27 mouse cellular contexts compared by ENCODE assay signal in genomic region chr19:40532525-40532924, GRCm38 (mm10). TPM values are rescaled to one million over a fixed set of nuclear protein-coding genes. Genes with fewer than 3 reads are reported as not detected.
DNase-seq lines count a peak whose midpoint lies in the region; ATAC-seq and TF ChIP-seq lines count a peak whose summit lies in the region.
"Had no signal": no experiment of that assay in that cellular context is flagged by ENCODE, and none has a peak within 500 bp of the region (broad histone marks: within the 10 kb centered on the region; RNA-seq: fewer than 3 reads in every experiment).

No protein-coding gene starts in this region.

- no peak overlapping the region for H3K9ac ChIP-seq in heart, adult 2 months (ENCODE audit: low read depth, low read length)
- no peak overlapping the region for H3K9ac ChIP-seq in heart, embryonic 11.5 days (ENCODE audit: low read depth, low read length)
- no peak overlapping the region for H3K9ac ChIP-seq in lung, postnatal 0 days (replicated peaks; ENCODE audit: low read depth)
- H3K9ac ChIP-seq: forebrain, embryonic 13.5 days; hindbrain, embryonic 14.5 days had no signal

- H3K9me3 ChIP-seq in heart, embryonic 11.5 days (replicated peaks; ENCODE audit: control insufficient read depth, low read length): no peaks in the 10 kb centered on the region
- no peaks in the 10 kb centered on the region for H3K9me3 ChIP-seq in lung, postnatal 0 days (ENCODE audit: low read length)
- H3K9me3 ChIP-seq: forebrain, embryonic 10.5 days; forebrain, embryonic 13.5 days; G1E had no signal

- peak in 1 of 2 experiments; percentile 27 for DNase-seq in heart, adult 2 months
- DNase-seq in heart, postnatal 4 days: no peak
- DNase-seq in heart, postnatal 14 days: no peak
- peak; percentile 17 for DNase-seq in lung, postnatal 0 days (ENCODE audit: low spot score)
- no peak for DNase-seq in lung, postnatal 36 days
- DNase-seq in heart, postnatal 10 days: peak; percentile 17
- no peak for DNase-seq in spleen, postnatal 14 days (ENCODE audit: low spot score in 2 of 2)
- DNase-seq: adrenal gland, adult 2 months; adrenal gland, postnatal 14 days; B cell, adult 2 months; cerebellum, adult 11 months; cerebellum, adult 2 months; cerebellum, adult 9-11 months; cerebellum, postnatal 25 days; gastrocnemius, adult 2 months; gastrocnemius, postnatal 14 days; kidney, adult 18-20 months had no signal

- intact Hi-C loops in heart, adult 2 months (cut with DNase I): no loop called here
- intact Hi-C loops in heart, postnatal 14 days (cut with DNase I): no loop called here
- intact Hi-C loops in heart, postnatal 10 days (cut with DNase I): no loop called here

- H3K4me1 ChIP-seq in heart, adult 2 months (ENCODE audit: control insufficient read depth, insufficient read depth, low read length): peaks cover 5% of the 10 kb centered on the region
- H3K4me1 ChIP-seq in heart, embryonic 11.5 days (ENCODE audit: control insufficient read depth, insufficient read depth, low read length): peaks cover 8% of the 10 kb centered on the region; the same call in 1 of the 2 replicates
- H3K4me1 ChIP-seq in lung, postnatal 0 days (ENCODE audit: insufficient read depth, low read depth, low read length): no peaks in the 10 kb centered on the region
- H3K4me1 ChIP-seq: forebrain, embryonic 10.5 days; forebrain, embryonic 13.5 days had no signal

- H3K4me2 ChIP-seq in heart, embryonic 11.5 days: no peak overlapping the region
- H3K4me2 ChIP-seq in lung, postnatal 0 days (replicated peaks; ENCODE audit: low read depth, low read length): no peak overlapping the region
- H3K4me2 ChIP-seq: forebrain, embryonic 13.5 days; hindbrain, embryonic 14.5 days had no signal

- no peak for ATAC-seq in heart, embryonic 11.5 days (replicated peaks; ENCODE audit: insufficient number of reproducible peaks, low FRiP score, low TSS enrichment)
- no peak for ATAC-seq in lung, postnatal 0 days
- ATAC-seq: forebrain, embryonic 13.5 days; forebrain, embryonic 16.5 days; hindbrain, postnatal 0 days; inflammation-experienced regulatory T-cells, adult 6 months; intestine, embryonic 16.5 days had no signal

- no peak for TF ChIP-seq CTCF in heart, adult 2 months (IDR thresholded peaks at IDR 0.05)
- no peak for TF ChIP-seq CTCF in lung, postnatal 0 days (IDR thresholded peaks at IDR 0.05)

- 43% methylated on average over 5 of the region's 5 CpGs for WGBS in heart, adult 2 months
- WGBS in heart, embryonic 11.5 days (ENCODE audit: insufficient replicate concordance): 70% methylated on average over 5 of the region's 5 CpGs
- 57% methylated on average over 5 of the region's 5 CpGs for WGBS in lung, postnatal 0 days

- peak; percentile 62; the same call in 1 of the 2 replicates for TF ChIP-seq EP300 in heart, adult 2 months (IDR thresholded peaks at IDR 0.05; ENCODE audit: insufficient read depth, low read depth, low read length)
- peak; percentile 23; the same call in 1 of the 2 replicates for TF ChIP-seq EP300 in lung, postnatal 0 days (IDR thresholded peaks at IDR 0.05)

- no peak for TF ChIP-seq POLR2A in heart, adult 2 months (IDR thresholded peaks at IDR 0.05; ENCODE audit: insufficient read depth, low read depth, low read length)

- H3K36me3 ChIP-seq in heart, adult 2 months (ENCODE audit: control insufficient read depth, insufficient read depth, low read length): no peaks in the 10 kb centered on the region
- H3K36me3 ChIP-seq in heart, embryonic 11.5 days (ENCODE audit: control insufficient read depth, insufficient read depth, low read length): no peaks in the 10 kb centered on the region
- H3K36me3 ChIP-seq in lung, postnatal 0 days (ENCODE audit: insufficient read depth, low read length): no peaks in the 10 kb centered on the region
- H3K36me3 ChIP-seq: forebrain, embryonic 10.5 days; G1E had no signal

- no peaks in the 10 kb centered on the region for H3K27me3 ChIP-seq in heart, adult 2 months (ENCODE audit: control insufficient read depth, insufficient read depth, low read length)
- no peaks in the 10 kb centered on the region for H3K27me3 ChIP-seq in heart, embryonic 11.5 days (ENCODE audit: control insufficient read depth, insufficient read depth, low read length)
- H3K27me3 ChIP-seq in lung, postnatal 0 days (replicated peaks; ENCODE audit: insufficient read depth, low read length): no peaks in the 10 kb centered on the region
- H3K27me3 ChIP-seq: CH12.LX; forebrain, embryonic 13.5 days had no signal

- H3K27ac ChIP-seq in heart, adult 2 months: peak overlapping the region; percentile 15; the same call in 1 of the 2 replicates
- H3K27ac ChIP-seq in heart, embryonic 11.5 days (ENCODE audit: low read depth, low read length): peak overlapping the region; percentile 35; the same call in 1 of the 2 replicates
- no peak overlapping the region for H3K27ac ChIP-seq in lung, postnatal 0 days (ENCODE audit: low read length)
- H3K27ac ChIP-seq: forebrain, embryonic 10.5 days; forebrain, embryonic 13.5 days; gastrocnemius, adult 2 months; hindbrain, embryonic 14.5 days; hindbrain, postnatal 0 days had no signal

- no peaks in the 10 kb centered on the region for H3K79me2 ChIP-seq in heart, adult 2 months (replicated peaks; ENCODE audit: control insufficient read depth, insufficient read depth, low read length)

- H3K4me3 ChIP-seq in heart, adult 2 months: no peak overlapping the region
- H3K4me3 ChIP-seq in heart, embryonic 11.5 days (ENCODE audit: low read depth, low read length): no peak overlapping the region
- no peak overlapping the region for H3K4me3 ChIP-seq in lung, postnatal 0 days (ENCODE audit: low read depth, low read length)
- H3K4me3 ChIP-seq: forebrain, embryonic 10.5 days; forebrain, embryonic 13.5 days; gastrocnemius, adult 2 months had no signal

RNA-seq across cellular contexts. Expression of gene Sorbs1, which starts 18.9 kb away (rescaled TPM):
- total RNA-seq in heart, adult 2 months (2021): 100 to 1,000 TPM; 638 to 971 TPM
- 185 and 253 TPM in 2 replicates for polyA plus RNA-seq in heart, adult 2 months (2012; rRNA removed)
- total RNA-seq in heart, postnatal 4 days (2021): 100 to 1,000 TPM; 234 to 256 TPM
- 90.6 and 93.6 TPM in 2 replicates for polyA plus RNA-seq in heart, embryonic 11.5 days (2014; fragmentation: Nextera tagmentation; extraction: Ambion mirVana)
- total RNA-seq in heart, postnatal 14 days (2021): 100 to 1,000 TPM; 523 to 539 TPM
- 36.4 and 38.7 TPM in 2 replicates for polyA plus RNA-seq in lung, postnatal 0 days (2015; fragmentation: Nextera tagmentation; extraction: Ambion mirVana)
- total RNA-seq in heart, postnatal 10 days (2021): 100 to 1,000 TPM; 355 to 547 TPM

RNA-seq across cellular contexts. Expression of gene Aldh18a1, which starts 55.7 kb away (rescaled TPM):
- 1 to 10 TPM; 4.4 to 7.9 TPM for total RNA-seq in heart, adult 2 months (2021)
- polyA plus RNA-seq in heart, adult 2 months (2012; rRNA removed): 7.6 and 12.4 TPM in 2 replicates
- 10 to 100 TPM; 23.5 to 30.4 TPM for total RNA-seq in heart, postnatal 4 days (2021)
- polyA plus RNA-seq in heart, embryonic 11.5 days (2014; fragmentation: Nextera tagmentation; extraction: Ambion mirVana): 38.9 and 42.9 TPM in 2 replicates
- 10 to 100 TPM in 1 of 2 experiments, 1 to 10 TPM in 1; 9.9 to 12.2 TPM for total RNA-seq in heart, postnatal 14 days (2021)
- polyA plus RNA-seq in lung, postnatal 0 days (2015; fragmentation: Nextera tagmentation; extraction: Ambion mirVana): 11.1 and 13.6 TPM in 2 replicates
- 10 to 100 TPM; 15.6 to 19.6 TPM for total RNA-seq in heart, postnatal 10 days (2021)

Comparison
In these comparisons a context has a peak if more than half of its experiments do, and no peak if none do; other contexts are left out.
1. DNase-seq: peak in lung, postnatal 0 days (single experiment) and heart, postnatal 10 days (2 of 2); none in heart, postnatal 4 days (single experiment), heart, postnatal 14 days (0 of 2), lung, postnatal 36 days (single experiment) and spleen, postnatal 14 days (0 of 2).